Mouse (Mus musculus): ENCODE data around the gene Ldb2.

- TF ChIP-seq EP300 (IDR thresholded peaks at IDR 0.05; ENCODE audit: low read depth in 1 of 2, low read length in 2 of 2) (no peak), TBP (IDR thresholded peaks at IDR 0.05; ENCODE audit: low read depth, low read length) (no peak), TAL1 (IDR thresholded peaks at IDR 0.05; ENCODE audit: low read length) (no peak), MXI1 (IDR thresholded peaks at IDR 0.05; ENCODE audit: low read depth, low read length) (no peak)
Measured at GRCm38 (mm10) chr5:44494133-44494532, 305.3 kb downstream of the Ldb2 start.
